Mouse (Mus musculus) C2C12 (cell line): ENCODE data around the gene Nr5a1. TPM values are rescaled to one million over a fixed set of nuclear protein-coding genes. Genes with fewer than 3 reads are reported as not detected.

ENCODE experiments used
- H3K27me3 ChIP-seq: one replicate; pipeline ENCODE4 v1.6.1; 2011; ENCODE audit not compliant: control insufficient read depth, insufficient read depth, insufficient read length
- H3K36me3 ChIP-seq: one replicate; pipeline ENCODE4 v1.6.1; 2011; ENCODE audit not compliant: control insufficient read depth, insufficient read depth
- H3K4me3 ChIP-seq: one replicate; pipeline ENCODE4 v1.5.1; 2011; ENCODE audit warnings: mild to moderate bottlenecking, control low read depth; ENCODE audit not compliant: poor library complexity, insufficient read depth, severe bottlenecking
- H3K79me2 ChIP-seq: one replicate; pipeline ENCODE4 v1.6.1; 2011; ENCODE audit not compliant: control insufficient read depth, insufficient read depth
- H3K79me3 ChIP-seq: one replicate; pipeline ENCODE4 v1.6.1; 2011; ENCODE audit warnings: low read depth, control low read depth
- H3ac ChIP-seq: one replicate; pipeline ENCODE3; 2011; ENCODE audit warnings: low read depth; ENCODE audit not compliant: control insufficient read depth, insufficient read length
- CEBPB ChIP-seq: IDR thresholded peaks from one replicate; pipeline ENCODE4 v1.6.1; 2011; ENCODE audit warnings: low read depth, mild to moderate bottlenecking, control low read depth, moderate library complexity
- CTCF ChIP-seq: IDR thresholded peaks from one replicate; pipeline ENCODE4 v1.5.1; 2011; ENCODE audit not compliant: control insufficient read depth, insufficient read depth, insufficient read length
- FOSL1 ChIP-seq: IDR thresholded peaks from one replicate; pipeline ENCODE4 v1.8.0; 2011; ENCODE audit warnings: mild to moderate bottlenecking, low read length; ENCODE audit not compliant: poor library complexity, insufficient read depth, severe bottlenecking
- MAX ChIP-seq: IDR thresholded peaks from one replicate; pipeline ENCODE4 v1.6.1; 2011; ENCODE audit warnings: mild to moderate bottlenecking, control low read depth
- MYOD1 ChIP-seq: IDR thresholded peaks from one replicate; pipeline ENCODE4 v1.6.1; 2011; ENCODE audit warnings: low read depth; ENCODE audit not compliant: control insufficient read depth, insufficient read length
- MYOG ChIP-seq: IDR thresholded peaks from one replicate; pipeline ENCODE4 v1.6.1; 2011; ENCODE audit not compliant: control insufficient read depth, insufficient read length; ENCODE audit errors: extremely low read depth
- USF1 ChIP-seq: IDR thresholded peaks from one replicate; pipeline ENCODE4 v1.6.1; 2011; ENCODE audit warnings: low read depth, mild to moderate bottlenecking, control low read depth, moderate library complexity
- polyA plus RNA-seq: library from polyadenylated mRNA; unstranded; fragments of >200 nt; fragmentation: generic; extraction: Trizol; gene quantifications from one replicate; pipeline ENCODE4 v1.2.1, GENCODE M21; 2012; ENCODE audit warnings: missing spikeins

Gene Nr5a1
- polyA plus RNA-seq, 1 experiment = 0.01 TPM

DNA sequence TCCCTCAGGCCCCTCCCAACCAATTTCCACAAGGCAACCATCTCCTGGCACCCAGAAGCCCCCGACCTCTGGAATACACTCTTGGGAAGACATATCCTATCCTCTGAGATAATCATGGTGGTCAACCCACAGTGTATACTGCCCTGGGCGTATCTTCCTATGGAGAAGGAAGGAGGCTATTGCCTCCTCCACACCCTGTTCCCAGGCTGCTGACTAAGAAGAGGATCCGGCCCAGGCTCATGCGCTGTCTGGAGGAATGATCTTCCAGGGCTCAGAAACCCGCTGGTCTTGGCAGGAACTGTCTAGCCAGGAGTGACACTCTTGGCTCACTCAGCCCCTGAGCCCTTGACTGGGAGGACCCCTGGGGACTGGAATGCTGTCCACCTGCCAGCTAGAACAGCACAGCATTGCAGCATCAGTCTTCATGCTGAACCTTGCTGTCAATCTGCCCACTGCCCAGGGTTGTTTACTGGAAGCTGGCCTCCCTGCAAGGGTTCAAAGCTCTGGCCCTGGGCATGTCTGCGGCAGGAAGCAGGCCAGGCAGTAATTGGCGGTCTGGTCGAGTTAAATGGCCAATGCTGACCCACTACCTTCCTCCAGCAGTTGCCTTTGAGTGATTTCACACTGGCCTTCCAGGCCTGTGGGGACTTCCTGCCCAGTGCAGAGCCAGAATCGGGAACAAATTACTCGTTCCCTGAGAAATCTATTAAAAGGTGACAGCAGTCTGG, 61.6 kb downstream of the Nr5a1 start:
- H3ac ChIP-seq = no peak overlapping the region
- H3K79me2 ChIP-seq = no peaks in the 10 kb centered on the region
- no peaks in the 10 kb centered on the region for H3K27me3 ChIP-seq
- TF ChIP-seq CEBPB (peak; percentile 27), MYOG (no peak)
- no peaks in the 10 kb centered on the region for H3K79me3 ChIP-seq
- H3K4me3 ChIP-seq = no peak overlapping the region
- H3K36me3 ChIP-seq = no peaks in the 10 kb centered on the region

DNA sequence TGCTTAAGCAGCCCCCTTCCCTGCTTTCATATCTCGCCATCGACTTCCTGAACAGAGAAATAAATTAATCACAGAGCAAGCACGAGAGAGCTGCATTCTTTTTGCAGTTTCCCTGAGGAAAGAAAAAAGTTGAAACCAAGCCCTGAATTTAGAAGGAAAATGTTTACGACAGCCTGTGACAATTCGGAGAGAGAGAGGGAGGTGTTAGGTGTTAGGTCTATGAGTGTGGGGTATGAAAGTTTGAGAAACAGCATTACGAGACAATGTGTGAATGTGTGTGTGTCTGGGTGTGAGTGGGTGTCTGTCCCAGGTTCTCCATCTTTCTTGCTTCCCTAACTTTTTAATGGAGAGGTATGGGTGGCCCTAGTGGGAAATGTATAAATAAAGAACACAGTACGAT, 62.2 kb downstream of the Nr5a1 start:
- H3K79me3 ChIP-seq = no peaks in the 10 kb centered on the region
- no peaks in the 10 kb centered on the region for H3K79me2 ChIP-seq
- no peaks in the 10 kb centered on the region for H3K36me3 ChIP-seq
- TF ChIP-seq CTCF = no peak
- TF ChIP-seq USF1 = no peak
- TF ChIP-seq CEBPB = no peak
- no peak for TF ChIP-seq MAX
- TF ChIP-seq MYOG = no peak
- TF ChIP-seq FOSL1 = no peak
- no peak for TF ChIP-seq MYOD1
- no peaks in the 10 kb centered on the region for H3K27me3 ChIP-seq
- no peak overlapping the region for H3K4me3 ChIP-seq
- no peak overlapping the region for H3ac ChIP-seq

DNA sequence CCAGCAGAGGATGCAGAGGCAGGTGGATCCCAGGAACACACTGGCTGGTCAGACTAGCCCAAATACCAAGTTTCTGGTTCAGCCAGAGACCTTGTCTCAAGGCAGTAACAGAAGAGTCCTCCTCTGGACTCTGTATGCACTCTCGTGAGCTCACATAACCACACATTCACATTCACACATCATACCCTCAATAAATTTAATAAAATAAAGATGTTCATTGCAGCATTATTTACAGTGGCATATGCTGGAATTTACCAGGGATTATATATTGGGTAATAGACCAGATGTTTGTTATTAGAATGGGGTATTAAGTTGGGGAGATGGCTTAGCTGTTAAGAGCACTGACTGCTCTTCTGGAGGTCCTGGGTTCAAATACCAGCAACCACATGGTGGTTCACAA, 64.0 kb downstream of the Nr5a1 start:
- no peak overlapping the region for H3ac ChIP-seq
- no peak for TF ChIP-seq USF1
- no peak for TF ChIP-seq MYOG
- TF ChIP-seq MAX = no peak
- TF ChIP-seq MYOD1 = no peak
- TF ChIP-seq CEBPB = no peak
- no peak for TF ChIP-seq CTCF
- TF ChIP-seq FOSL1 = no peak
- no peaks in the 10 kb centered on the region for H3K79me3 ChIP-seq
- H3K4me3 ChIP-seq = no peak overlapping the region
- no peaks in the 10 kb centered on the region for H3K79me2 ChIP-seq
- H3K36me3 ChIP-seq = no peaks in the 10 kb centered on the region
- no peaks in the 10 kb centered on the region for H3K27me3 ChIP-seq

DNA sequence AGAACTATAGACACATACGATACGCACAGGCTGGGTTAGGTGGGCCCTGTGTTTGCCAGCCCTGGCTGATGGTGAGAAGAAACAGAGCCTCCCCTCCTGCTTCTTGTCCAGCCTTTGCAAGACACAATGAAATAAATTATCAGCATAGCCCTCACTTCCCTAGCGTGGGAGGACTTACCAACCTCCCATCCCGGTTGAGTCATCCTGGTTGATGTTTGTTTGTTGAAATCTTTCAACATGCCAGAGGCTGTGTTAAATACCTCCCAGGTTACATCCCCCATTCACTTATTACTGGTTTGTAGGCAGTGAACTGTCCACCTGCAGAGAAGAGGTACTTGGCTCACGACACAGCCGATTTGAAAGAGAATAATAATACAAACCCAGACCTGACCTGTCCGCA, 66.7 kb downstream of the Nr5a1 start:
- H3K36me3 ChIP-seq = peaks cover under 1% of the 10 kb centered on the region
- H3ac ChIP-seq = no peak overlapping the region
- H3K79me2 ChIP-seq = peaks cover 10% of the 10 kb centered on the region
- H3K4me3 ChIP-seq = no peak overlapping the region
- H3K79me3 ChIP-seq = peaks cover 8% of the 10 kb centered on the region
- H3K27me3 ChIP-seq = no peaks in the 10 kb centered on the region
- TF ChIP-seq FOSL1 (no peak), MYOG (no peak), MYOD1 (no peak), MAX (no peak), USF1 (no peak), CTCF (no peak), CEBPB (no peak)

DNA sequence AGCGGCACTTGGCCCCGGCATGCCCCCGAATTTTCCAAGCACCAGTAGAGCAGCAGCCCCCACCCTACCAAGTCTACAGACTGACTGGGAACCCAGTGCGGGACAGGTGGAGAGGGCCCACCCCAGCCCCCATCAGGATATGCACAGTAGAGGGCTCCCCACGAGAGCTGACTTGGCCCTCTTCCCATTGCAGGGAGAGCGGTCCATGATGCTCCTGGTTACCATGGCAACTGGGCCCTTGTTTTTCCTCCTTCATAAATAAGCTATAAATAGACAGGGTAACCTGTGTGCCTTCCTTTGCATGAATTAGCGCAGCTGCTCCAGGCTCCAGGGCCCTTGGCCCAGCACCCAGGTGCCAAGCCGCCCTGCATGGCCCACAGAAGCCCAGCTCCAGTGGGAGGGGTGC, 67.1 kb downstream of the Nr5a1 start:
- H3K79me3 ChIP-seq = peaks cover 12% of the 10 kb centered on the region
- TF ChIP-seq MYOD1 (no peak), USF1 (no peak), MAX (no peak), CEBPB (no peak), MYOG (no peak), CTCF (no peak)
- H3K36me3 ChIP-seq = peaks cover 5% of the 10 kb centered on the region
- no peak overlapping the region for H3ac ChIP-seq
- H3K27me3 ChIP-seq = no peaks in the 10 kb centered on the region
- no peak overlapping the region for H3K4me3 ChIP-seq
- H3K79me2 ChIP-seq = peaks cover 14% of the 10 kb centered on the region

DNA sequence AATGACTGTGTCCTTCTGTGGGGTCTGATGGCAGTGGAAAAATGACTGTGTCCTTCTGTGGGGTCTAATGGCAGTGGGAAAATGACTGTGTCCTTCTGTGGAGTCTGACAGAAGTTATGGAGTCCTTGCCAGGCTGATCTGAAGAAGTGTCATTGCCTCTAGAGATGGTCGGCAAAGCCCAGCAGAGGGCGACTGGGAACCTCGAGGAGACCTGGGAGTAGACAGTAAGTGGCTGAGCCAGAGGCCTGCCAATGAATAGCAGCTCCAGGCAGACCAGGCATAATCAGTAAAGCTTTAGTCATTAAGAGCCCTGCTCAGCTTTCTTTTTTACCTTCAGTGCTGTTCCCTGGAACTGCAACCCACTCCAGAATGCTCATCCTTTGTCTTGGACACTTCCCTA, 68.4 kb downstream of the Nr5a1 start:
- no peaks in the 10 kb centered on the region for H3K27me3 ChIP-seq
- no peak overlapping the region for H3ac ChIP-seq
- peaks cover 22% of the 10 kb centered on the region for H3K79me3 ChIP-seq
- H3K79me2 ChIP-seq = peaks cover 27% of the 10 kb centered on the region
- H3K4me3 ChIP-seq = no peak overlapping the region
- TF ChIP-seq CTCF = peak; percentile 56
- no peak for TF ChIP-seq MYOG
- peaks cover 18% of the 10 kb centered on the region for H3K36me3 ChIP-seq
